Mouse (Mus musculus) frontal cortex, adult (tissue): ENCODE measurements around the gene Cracr2a.
A peak's percentile ranks its signal among the peaks of the same experiment; 100 is the strongest.
"Not testable (repeated sequence)": the region's sequence is repeated elsewhere in the genome, so short reads cannot be mapped to it uniquely, and the experiment has no call there.

Source experiments
- ATAC-seq: cut with Nextera tagmentation; 2 replicates; pipeline ENCODE4 v1.9.2; 2017; ENCODE audit warnings: mild to moderate bottlenecking, moderate library complexity, mixed read lengths; ENCODE audit not compliant: low TSS enrichment

Gene Cracr2a

GRCm38 (mm10) chr6:127561231-127562020 is at the start of gene Cracr2a:
Gene Cracr2a, plus strand, starts transcription at chr6:127561338.
- ATAC-seq = peak; percentile 96

- not testable (repeated sequence) for ATAC-seq
Measured at GRCm38 (mm10) chr6:127513776-127514175, 47.4 kb upstream of the Cracr2a start.

- ATAC-seq = no peak
Measured at GRCm38 (mm10) chr6:127521176-127521575, 40.0 kb upstream of the Cracr2a start.

GRCm38 (mm10) chr6:127522326-127522725 is 38.8 kb upstream of the Cracr2a start:
- peak; percentile 16; the same call in 1 of the 2 replicates for ATAC-seq

GRCm38 (mm10) chr6:127524442-127524841 is 36.7 kb upstream of the Cracr2a start:
- peak; percentile 81 for ATAC-seq

- ATAC-seq = no peak
Measured at GRCm38 (mm10) chr6:127528625-127529024, 32.5 kb upstream of the Cracr2a start.

GRCm38 (mm10) chr6:127529451-127529850 is 31.7 kb upstream of the Cracr2a start:
- peak; percentile 52; the same call in 1 of the 2 replicates for ATAC-seq

GRCm38 (mm10) chr6:127530206-127530605 is 30.9 kb upstream of the Cracr2a start:
- no peak for ATAC-seq

- ATAC-seq = no peak
Measured at GRCm38 (mm10) chr6:127531412-127532205, 29.5 kb upstream of the Cracr2a start.

- ATAC-seq = no peak
Measured at GRCm38 (mm10) chr6:127532304-127532703, 28.8 kb upstream of the Cracr2a start.

GRCm38 (mm10) chr6:127533766-127534165 is 27.4 kb upstream of the Cracr2a start:
- no peak for ATAC-seq

GRCm38 (mm10) chr6:127537035-127537434 is 24.1 kb upstream of the Cracr2a start:
- ATAC-seq = peak; percentile 40

GRCm38 (mm10) chr6:127538118-127538517 is 23.0 kb upstream of the Cracr2a start:
- peak; percentile 68 for ATAC-seq

GRCm38 (mm10) chr6:127539226-127539625 is 21.9 kb upstream of the Cracr2a start:
- no peak for ATAC-seq

GRCm38 (mm10) chr6:127539659-127540058 is 21.5 kb upstream of the Cracr2a start:
- no peak for ATAC-seq

GRCm38 (mm10) chr6:127540517-127540916 is 20.6 kb upstream of the Cracr2a start:
- no peak for ATAC-seq

GRCm38 (mm10) chr6:127541617-127542374 is 19.3 kb upstream of the Cracr2a start:
- ATAC-seq = peak; percentile 86

GRCm38 (mm10) chr6:127546676-127547075 is 14.5 kb upstream of the Cracr2a start:
- ATAC-seq = no peak

GRCm38 (mm10) chr6:127552940-127553339 is 8.2 kb upstream of the Cracr2a start:
- no peak for ATAC-seq

- no peak for ATAC-seq
Measured at GRCm38 (mm10) chr6:127555553-127555952, 5.6 kb upstream of the Cracr2a start.

- no peak for ATAC-seq
Measured at GRCm38 (mm10) chr6:127560872-127561230, 287 bp upstream of the Cracr2a start.

GRCm38 (mm10) chr6:127563511-127563910 is 2.4 kb downstream of the Cracr2a start:
- no peak for ATAC-seq
